Mouse (Mus musculus) C3H10T1/2 (cell line): ENCODE results near the gene Invs. TPM values are rescaled to one million over a fixed set of nuclear protein-coding genes. Genes with fewer than 3 reads are reported as not detected.

ENCODE experiments used
- polyA plus RNA-seq, 2 experiments: library from polyadenylated mRNA; unstranded; fragments of >200 nt; fragmentation: generic; extraction: Trizol; gene quantifications; one replicate each; pipeline ENCODE4 v1.2.1; 2012; ENCODE audit warnings: missing spikeins in 2 of 2

The Invs gene
- 1 to 10 TPM in 1 of 2 experiments, under 1 TPM in 1; 0.59 to 7.4 TPM for polyA plus RNA-seq

DNA sequence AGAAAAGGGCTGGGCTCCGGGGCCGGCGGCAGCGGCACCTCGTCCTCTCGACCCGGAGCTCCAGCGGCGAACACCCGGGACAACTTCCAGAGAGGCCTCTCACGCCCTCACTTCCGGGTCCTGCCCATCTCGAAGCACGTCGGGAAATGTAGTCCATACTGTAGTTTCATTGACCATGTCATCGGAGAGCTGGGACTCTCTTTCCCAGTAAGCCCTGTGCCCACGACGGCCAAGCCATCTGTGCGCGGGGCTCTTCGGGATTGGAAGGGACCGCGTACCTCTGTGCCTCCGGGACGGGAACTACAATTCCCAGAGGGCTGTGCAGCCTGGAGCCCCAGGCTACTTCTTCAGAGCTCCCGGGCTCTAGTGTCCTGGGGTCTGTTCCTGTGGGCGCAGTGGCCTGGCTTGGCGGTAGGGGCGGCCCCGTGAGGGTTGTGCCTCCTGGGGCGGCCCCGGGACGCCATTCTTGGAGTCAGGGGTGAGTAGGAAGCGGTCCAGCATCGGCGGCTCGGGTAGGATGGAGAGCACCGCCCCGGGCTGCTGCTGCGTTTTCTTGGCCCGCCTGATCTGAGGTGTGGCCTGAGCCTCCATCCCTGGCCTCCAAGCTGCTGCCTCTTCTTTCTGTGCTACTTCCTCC lies at the start of gene Invs, which contains the start of gene Erp44:
TSS of gene Invs (plus strand) at position 263 of the 637 bp plus-strand sequence.
TSS of gene Erp44 (minus strand) at position 61 of the 637 bp plus-strand sequence.

DNA sequence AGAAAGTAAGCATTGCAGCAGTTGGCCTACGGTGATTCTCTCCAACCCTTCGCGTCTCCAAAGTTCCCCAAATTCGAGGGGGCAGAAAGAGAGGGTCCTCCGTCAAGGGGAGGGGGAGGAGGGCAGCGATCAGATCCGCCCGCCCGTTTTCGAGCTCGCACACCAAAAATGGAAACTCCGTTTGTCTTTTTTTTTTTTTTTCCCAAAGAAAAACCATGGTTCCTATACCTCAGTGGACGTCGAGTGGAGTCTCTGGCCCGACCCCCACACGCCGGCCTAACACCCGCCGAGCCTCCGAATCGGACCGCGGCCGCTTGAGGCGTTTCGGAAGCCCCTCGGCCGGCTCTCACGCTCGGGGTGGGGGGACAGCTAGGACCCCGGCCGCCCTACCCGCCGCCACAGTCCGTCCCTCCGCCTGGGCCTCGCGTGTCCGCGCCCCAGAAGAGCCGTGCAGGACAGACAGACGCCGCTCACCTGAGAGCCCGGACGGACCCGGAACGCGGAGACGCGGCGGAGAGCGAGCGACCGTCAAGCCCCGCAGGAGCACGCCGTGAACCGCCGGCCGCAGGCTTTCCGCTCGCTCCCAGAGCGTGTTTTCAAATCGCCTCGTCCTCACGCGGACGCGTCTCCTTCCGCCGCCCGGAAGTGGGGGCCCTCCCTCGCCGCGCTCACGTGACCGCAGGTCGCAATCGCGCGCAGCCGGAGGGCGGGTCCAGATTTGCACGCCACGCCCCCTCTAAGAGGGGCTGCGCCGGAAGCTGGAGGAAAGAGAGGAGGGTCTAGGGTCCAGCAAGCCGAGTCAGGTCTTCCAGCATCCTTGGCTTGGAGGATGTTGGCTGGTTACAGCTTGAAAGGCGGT lies 193.5 kb downstream of the Invs start, which contains the start of gene Tex10:
TSS of gene Tex10 (minus strand) at position 668 of the 859 bp plus-strand sequence.

Other genes with a start within 250 kb of the Invs start
- gene Nr4a3, start 234.6 kb upstream of the Invs start, polyA plus RNA-seq = under 1 TPM; 0.01 to 0.02 TPM
- gene Stx17, start 154.8 kb upstream of the Invs start, polyA plus RNA-seq = 1 to 10 TPM; 1.3 to 9.3 TPM
- gene Erp44, start 202 bp upstream of the Invs start, polyA plus RNA-seq = 10 to 100 TPM; 15.4 to 34.4 TPM
- 10 to 100 TPM in 1 of 2 experiments, 1 to 10 TPM in 1; 2.2 to 11.9 TPM for gene Tex10, start 193.7 kb downstream of the Invs start, polyA plus RNA-seq